Mouse (Mus musculus) C2C12 (cell line): Measurements from ENCODE around the gene Ip6k2. TPM values are rescaled to one million over a fixed set of nuclear protein-coding genes. Genes with fewer than 3 reads are reported as not detected.

Experiments used
- H3K27me3 ChIP-seq: one replicate; pipeline ENCODE4 v1.6.1; 2011; ENCODE audit not compliant: control insufficient read depth, insufficient read depth, insufficient read length
- H3K36me3 ChIP-seq: one replicate; pipeline ENCODE4 v1.6.1; 2011; ENCODE audit not compliant: control insufficient read depth, insufficient read depth
- H3K4me3 ChIP-seq: one replicate; pipeline ENCODE4 v1.5.1; 2011; ENCODE audit warnings: mild to moderate bottlenecking, control low read depth; ENCODE audit not compliant: poor library complexity, insufficient read depth, severe bottlenecking
- H3K79me2 ChIP-seq: one replicate; pipeline ENCODE4 v1.6.1; 2011; ENCODE audit not compliant: control insufficient read depth, insufficient read depth
- H3K79me3 ChIP-seq: one replicate; pipeline ENCODE4 v1.6.1; 2011; ENCODE audit warnings: low read depth, control low read depth
- H3ac ChIP-seq: one replicate; pipeline ENCODE3; 2011; ENCODE audit warnings: low read depth; ENCODE audit not compliant: control insufficient read depth, insufficient read length
- CEBPB ChIP-seq: IDR thresholded peaks from one replicate; pipeline ENCODE4 v1.6.1; 2011; ENCODE audit warnings: low read depth, mild to moderate bottlenecking, control low read depth, moderate library complexity
- CTCF ChIP-seq: IDR thresholded peaks from one replicate; pipeline ENCODE4 v1.5.1; 2011; ENCODE audit not compliant: control insufficient read depth, insufficient read depth, insufficient read length
- FOSL1 ChIP-seq: IDR thresholded peaks from one replicate; pipeline ENCODE4 v1.8.0; 2011; ENCODE audit warnings: mild to moderate bottlenecking, low read length; ENCODE audit not compliant: poor library complexity, insufficient read depth, severe bottlenecking
- MAX ChIP-seq: IDR thresholded peaks from one replicate; pipeline ENCODE4 v1.6.1; 2011; ENCODE audit warnings: mild to moderate bottlenecking, control low read depth
- MYOD1 ChIP-seq: IDR thresholded peaks from one replicate; pipeline ENCODE4 v1.6.1; 2011; ENCODE audit warnings: low read depth; ENCODE audit not compliant: control insufficient read depth, insufficient read length
- MYOG ChIP-seq: IDR thresholded peaks from one replicate; pipeline ENCODE4 v1.6.1; 2011; ENCODE audit not compliant: control insufficient read depth, insufficient read length; ENCODE audit errors: extremely low read depth
- USF1 ChIP-seq: IDR thresholded peaks from one replicate; pipeline ENCODE4 v1.6.1; 2011; ENCODE audit warnings: low read depth, mild to moderate bottlenecking, control low read depth, moderate library complexity
- polyA plus RNA-seq: library from polyadenylated mRNA; unstranded; fragments of >200 nt; fragmentation: generic; extraction: Trizol; gene quantifications from one replicate; pipeline ENCODE4 v1.2.1, GENCODE M21; 2012; ENCODE audit warnings: missing spikeins

The Ip6k2 gene
- polyA plus RNA-seq, 1 experiment = 37.1 TPM

- TF ChIP-seq FOSL1 (no peak), MYOG (no peak), MYOD1 (no peak), CEBPB (no peak)
- Histone ChIP-seq H3K27me3 (no peaks in the 10 kb centered on the region), H3K36me3 (no peaks in the 10 kb centered on the region), H3ac (no peak overlapping the region), H3K79me2 (no peaks in the 10 kb centered on the region), H3K4me3 (no peak overlapping the region), H3K79me3 (no peaks in the 10 kb centered on the region)
These were observed 18.6 kb upstream of the Ip6k2 start for GRCm38 (mm10) chr9:108764971-108765370.

DNA sequence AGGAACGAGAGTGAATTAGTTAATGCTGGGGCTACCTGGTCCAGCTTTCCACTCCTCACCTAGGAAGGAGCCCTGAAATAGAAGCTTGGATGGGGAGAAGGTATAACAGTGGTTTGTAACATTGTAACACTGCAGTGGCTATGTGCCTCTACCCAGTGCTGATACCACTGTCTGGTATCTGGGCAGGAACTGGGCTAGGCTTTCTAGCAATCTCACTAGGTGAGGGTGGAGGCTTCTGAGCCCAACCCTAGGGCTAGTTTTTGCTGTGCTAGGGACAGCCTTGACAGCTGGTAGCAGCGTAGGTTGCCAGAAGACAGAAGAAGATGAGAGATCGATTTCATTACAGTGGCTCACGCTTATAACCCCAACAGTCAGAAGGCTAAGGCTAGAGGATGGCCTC lies 7.0 kb upstream of the Ip6k2 start:
- Histone ChIP-seq H3K27me3 (peaks cover 3% of the 10 kb centered on the region), H3ac (no peak overlapping the region), H3K79me2 (no peaks in the 10 kb centered on the region), H3K36me3 (no peaks in the 10 kb centered on the region), H3K4me3 (no peak overlapping the region), H3K79me3 (no peaks in the 10 kb centered on the region)
- TF ChIP-seq FOSL1 (no peak), MAX (no peak), USF1 (no peak), CTCF (no peak), CEBPB (no peak), MYOG (no peak), MYOD1 (no peak)

- no peaks in the 10 kb centered on the region for H3K79me2 ChIP-seq
- H3K27me3 ChIP-seq = no peaks in the 10 kb centered on the region
- no peak overlapping the region for H3ac ChIP-seq
- H3K36me3 ChIP-seq = no peaks in the 10 kb centered on the region
- no peak for TF ChIP-seq CEBPB
- no peak for TF ChIP-seq CTCF
- TF ChIP-seq MYOG = no peak
- TF ChIP-seq MYOD1 = no peak
- no peak for TF ChIP-seq FOSL1
- no peak for TF ChIP-seq MAX
- no peak for TF ChIP-seq USF1
- H3K4me3 ChIP-seq = no peak overlapping the region
- H3K79me3 ChIP-seq = no peaks in the 10 kb centered on the region
These were observed 6.3 kb upstream of the Ip6k2 start for GRCm38 (mm10) chr9:108777276-108777675.

- no peaks in the 10 kb centered on the region for H3K27me3 ChIP-seq
- peaks cover 24% of the 10 kb centered on the region for H3K79me2 ChIP-seq
- no peaks in the 10 kb centered on the region for H3K36me3 ChIP-seq
- TF ChIP-seq FOSL1 (no peak), USF1 (no peak), CEBPB (no peak), MAX (no peak), MYOG (no peak), CTCF (no peak), MYOD1 (no peak)
- no peak overlapping the region for H3K4me3 ChIP-seq
- H3ac ChIP-seq = no peak overlapping the region
- H3K79me3 ChIP-seq = peaks cover 22% of the 10 kb centered on the region
These were observed 2.6 kb upstream of the Ip6k2 start for GRCm38 (mm10) chr9:108780959-108781358.

GRCm38 (mm10) chr9:108781891-108782290 lies 1.7 kb upstream of the Ip6k2 start:
- no peaks in the 10 kb centered on the region for H3K27me3 ChIP-seq
- no peak overlapping the region for H3ac ChIP-seq
- no peaks in the 10 kb centered on the region for H3K36me3 ChIP-seq
- no peak overlapping the region for H3K4me3 ChIP-seq
- peaks cover 30% of the 10 kb centered on the region for H3K79me3 ChIP-seq
- H3K79me2 ChIP-seq = peaks cover 33% of the 10 kb centered on the region
- no peak for TF ChIP-seq MAX
- TF ChIP-seq USF1 = no peak
- TF ChIP-seq CEBPB = no peak
- TF ChIP-seq FOSL1 = no peak
- TF ChIP-seq CTCF = no peak
- TF ChIP-seq MYOD1 = no peak

DNA sequence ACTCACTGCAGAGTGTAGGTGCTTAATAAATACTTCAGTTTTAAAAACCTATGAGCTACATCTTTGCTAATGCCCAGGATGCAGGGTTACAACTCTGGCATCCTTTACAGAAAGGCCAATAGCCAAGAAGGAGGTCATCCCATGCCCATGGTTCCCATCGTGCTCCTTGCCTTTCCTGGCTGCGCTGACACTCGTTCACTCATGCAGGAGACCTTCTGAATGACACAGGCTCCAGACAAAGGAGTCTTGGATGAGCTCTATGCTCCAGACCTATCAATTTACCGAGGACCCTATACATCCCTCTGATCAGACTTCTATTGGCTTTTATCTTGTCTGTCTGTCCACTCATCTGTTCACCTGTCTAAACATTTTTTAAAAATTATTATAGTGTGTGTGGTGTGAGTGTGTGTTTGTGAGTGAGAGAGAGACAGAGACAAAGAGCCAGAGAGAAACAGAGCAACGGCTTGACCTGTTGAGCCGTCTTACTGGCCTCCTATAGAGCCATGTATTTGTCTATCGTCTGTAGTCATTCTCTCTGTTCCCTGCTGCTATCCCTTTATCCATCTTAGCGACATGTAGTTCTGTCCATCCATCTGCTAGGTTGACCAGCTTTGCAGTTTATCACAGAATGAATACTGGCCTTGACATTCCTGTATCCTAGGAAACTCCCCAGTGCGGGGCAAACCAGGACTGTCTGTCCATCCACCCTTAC lies 604 bp upstream of the Ip6k2 start:
- H3K36me3 ChIP-seq = no peaks in the 10 kb centered on the region
- no peak for TF ChIP-seq USF1
- H3K27me3 ChIP-seq = no peaks in the 10 kb centered on the region
- peak overlapping the region; percentile 90 for H3K4me3 ChIP-seq
- H3K79me3 ChIP-seq = peaks cover 41% of the 10 kb centered on the region
- H3K79me2 ChIP-seq = peaks cover 44% of the 10 kb centered on the region
- H3ac ChIP-seq = no peak overlapping the region
